8 mouse cellular contexts compared by ENCODE assay signal in genomic region chr7:30279951-30280669, GRCm38 (mm10). TPM values are rescaled to one million over a fixed set of nuclear protein-coding genes. Genes with fewer than 3 reads are reported as not detected.
DNase-seq lines count a peak whose midpoint lies in the region; ATAC-seq and TF ChIP-seq lines count a peak whose summit lies in the region.

Thap8 (plus strand) TSS chr7:30280094.
Wdr62 (minus strand) TSS chr7:30280419.

- peak within 1 kb of the TSS; percentile 79 for H3K4me3 ChIP-seq in heart, embryonic 12.5 days
- H3K4me3 ChIP-seq in kidney, postnatal 0 days (replicated peaks; ENCODE audit: low read depth, low read length), result peak within 1 kb of the TSS; percentile 87
- H3K4me3 ChIP-seq in liver, embryonic 11.5 days (ENCODE audit: low read depth, low read length), result peak within 1 kb of the TSS; percentile 87
- H3K4me3 ChIP-seq in stomach, embryonic 14.5 days (ENCODE audit: low read depth, low read length), result peak within 1 kb of the TSS; percentile 78

- peak; percentile 95 for DNase-seq in CD4-positive helper T cell, adult 2 months (ENCODE audit: low read depth, low spot score)
- DNase-seq in brain, embryonic 18.5 days (ENCODE audit: low read depth, low spot score), result peak; percentile 91
- peak; percentile 98 for DNase-seq in kidney, postnatal 0 days (ENCODE audit: low spot score)
- peak; percentile 90 for DNase-seq in liver, embryonic 11.5 days (ENCODE audit: low spot score)
- DNase-seq in naive thymus-derived CD4-positive, alpha-beta T cell, adult 2 months (ENCODE audit: low read depth), result peak; percentile 96

- H3K36me3 ChIP-seq in heart, embryonic 12.5 days, result no peaks in the 10 kb centered on the region
- H3K36me3 ChIP-seq in kidney, postnatal 0 days (ENCODE audit: insufficient read depth, low read length), result no peaks in the 10 kb centered on the region
- 0 out of 2 replicates have a peak, but pooled peaks cover under 1% of the 10 kb centered on the region for H3K36me3 ChIP-seq in liver, embryonic 11.5 days (ENCODE audit: control insufficient read depth, insufficient read depth, low read length)
- H3K36me3 ChIP-seq in stomach, embryonic 14.5 days (ENCODE audit: control insufficient read depth, insufficient read depth, low read length), result no peaks in the 10 kb centered on the region

- H3K4me2 ChIP-seq in heart, embryonic 12.5 days, result peak within 1 kb of the TSS; percentile 84
- H3K4me2 ChIP-seq in kidney, postnatal 0 days (ENCODE audit: low read length), result peak within 1 kb of the TSS; percentile 92
- H3K4me2 ChIP-seq in liver, embryonic 11.5 days, result peak within 1 kb of the TSS; percentile 99
- peak within 1 kb of the TSS; percentile 85 for H3K4me2 ChIP-seq in stomach, embryonic 14.5 days (replicated peaks; ENCODE audit: low read depth, low read length)

- TF ChIP-seq CTCF in kidney, postnatal 0 days (IDR thresholded peaks at IDR 0.05; ENCODE audit: low read depth), result no peak

- peak within 1 kb of the TSS; percentile 98 for H3K27ac ChIP-seq in heart, embryonic 12.5 days (ENCODE audit: poor library complexity, severe bottlenecking)
- peak within 1 kb of the TSS; percentile 91 for H3K27ac ChIP-seq in kidney, postnatal 0 days
- H3K27ac ChIP-seq in liver, embryonic 11.5 days (ENCODE audit: low read depth, low read length), result peak within 1 kb of the TSS; percentile 98
- H3K27ac ChIP-seq in stomach, embryonic 14.5 days (ENCODE audit: low read length), result peak within 1 kb of the TSS; percentile 96

- peak; percentile 92 for ATAC-seq in erythroid progenitor cell, adult 5-6 weeks (replicated peaks; ENCODE audit: low FRiP score, poor library complexity, severe bottlenecking)
- ATAC-seq in heart, embryonic 12.5 days (ENCODE audit: insufficient number of reproducible peaks, low FRiP score), result peak; percentile 96
- peak; percentile 94 for ATAC-seq in kidney, postnatal 0 days (replicated peaks; ENCODE audit: low FRiP score, low read depth)
- peak; percentile 95 for ATAC-seq in liver, embryonic 11.5 days (replicated peaks; ENCODE audit: low FRiP score)
- peak; percentile 95 for ATAC-seq in stomach, embryonic 14.5 days (ENCODE audit: insufficient number of reproducible peaks, insufficient read depth, low FRiP score, low read depth)

- peaks cover 12% of the 10 kb centered on the region for H3K4me1 ChIP-seq in heart, embryonic 12.5 days (replicated peaks)
- H3K4me1 ChIP-seq in kidney, postnatal 0 days (replicated peaks; ENCODE audit: insufficient read depth, low read length), result no peaks in the 10 kb centered on the region
- peaks cover 11% of the 10 kb centered on the region for H3K4me1 ChIP-seq in liver, embryonic 11.5 days (replicated peaks; ENCODE audit: control insufficient read depth, insufficient read depth, low read length)
- H3K4me1 ChIP-seq in stomach, embryonic 14.5 days (ENCODE audit: control insufficient read depth, insufficient read depth, low read length), result peaks cover 3% of the 10 kb centered on the region; the same call in 1 of the 2 replicates

- WGBS in heart, embryonic 12.5 days, result under 1% methylated on average over 49 of the region's 49 CpGs
- WGBS in kidney, postnatal 0 days, result under 1% methylated on average over 49 of the region's 49 CpGs
- WGBS in liver, embryonic 11.5 days, result under 1% methylated on average over 48 of the region's 49 CpGs
- under 1% methylated on average over 49 of the region's 49 CpGs for WGBS in stomach, embryonic 14.5 days

- no peaks in the 10 kb centered on the region for H3K9me3 ChIP-seq in heart, embryonic 12.5 days (replicated peaks)
- H3K9me3 ChIP-seq in kidney, postnatal 0 days (replicated peaks; ENCODE audit: low read length), result no peaks in the 10 kb centered on the region
- no peaks in the 10 kb centered on the region for H3K9me3 ChIP-seq in liver, embryonic 11.5 days (ENCODE audit: control insufficient read depth, low read length)
- H3K9me3 ChIP-seq in stomach, embryonic 14.5 days (ENCODE audit: control insufficient read depth, low read depth, low read length), result no peaks in the 10 kb centered on the region

- peak within 1 kb of the TSS; percentile 80 for H3K9ac ChIP-seq in heart, embryonic 12.5 days
- peak within 1 kb of the TSS; percentile 65 for H3K9ac ChIP-seq in kidney, postnatal 0 days (ENCODE audit: low read depth, low read length)
- H3K9ac ChIP-seq in liver, embryonic 11.5 days (ENCODE audit: low read depth, low read length), result peak within 1 kb of the TSS; percentile 88
- peak within 1 kb of the TSS; percentile 46; the same call in 1 of the 2 replicates for H3K9ac ChIP-seq in stomach, embryonic 14.5 days (replicated peaks; ENCODE audit: low read depth, low read length)

- no peaks in the 10 kb centered on the region for H3K27me3 ChIP-seq in heart, embryonic 12.5 days (replicated peaks)
- H3K27me3 ChIP-seq in kidney, postnatal 0 days (ENCODE audit: insufficient read depth, low read length), result no peaks in the 10 kb centered on the region
- H3K27me3 ChIP-seq in liver, embryonic 11.5 days (replicated peaks; ENCODE audit: control insufficient read depth, insufficient read depth, low read length), result no peaks in the 10 kb centered on the region
- H3K27me3 ChIP-seq in stomach, embryonic 14.5 days (ENCODE audit: control insufficient read depth, insufficient read depth, low read length), result no peaks in the 10 kb centered on the region

RNA-seq across cellular contexts. Expression of gene Thap8, which starts in this region (rescaled TPM):
- not detected in 2 replicates for total RNA-seq in erythroid progenitor cell, adult 5-6 weeks (2015; ENCODE audit: low replicate concordance)
- total RNA-seq in erythroid progenitor cell, adult 5-6 weeks (2017; ENCODE audit: low replicate concordance), result not detected in 2 replicates
- polyA plus RNA-seq in heart, embryonic 12.5 days (2016; fragmentation: Nextera tagmentation; extraction: Ambion mirVana), result 0.27 and 0.32 TPM in 2 replicates
- 0.11 and 0.27 TPM in 2 replicates for polyA plus RNA-seq in kidney, postnatal 0 days (2015; fragmentation: Nextera tagmentation; extraction: Ambion mirVana)
- not detected in 2 replicates for polyA plus RNA-seq in liver, embryonic 11.5 days (2014; fragmentation: Nextera tagmentation; extraction: Ambion mirVana)
- 0.25 and 0.34 TPM in 2 replicates for polyA plus RNA-seq in stomach, embryonic 14.5 days (2014; fragmentation: Nextera tagmentation; extraction: Ambion mirVana)

RNA-seq across cellular contexts. Expression of gene Wdr62, which starts in this region (rescaled TPM):
- 42.8 and 71.4 TPM in 2 replicates for total RNA-seq in erythroid progenitor cell, adult 5-6 weeks (2015; ENCODE audit: low replicate concordance)
- total RNA-seq in erythroid progenitor cell, adult 5-6 weeks (2017; ENCODE audit: low replicate concordance), result 26.2 and 31.1 TPM in 2 replicates
- 9.3 and 9.9 TPM in 2 replicates for polyA plus RNA-seq in heart, embryonic 12.5 days (2016; fragmentation: Nextera tagmentation; extraction: Ambion mirVana)
- polyA plus RNA-seq in kidney, postnatal 0 days (2015; fragmentation: Nextera tagmentation; extraction: Ambion mirVana), result 2.7 and 3.4 TPM in 2 replicates
- polyA plus RNA-seq in liver, embryonic 11.5 days (2014; fragmentation: Nextera tagmentation; extraction: Ambion mirVana), result 15.3 and 16.0 TPM in 2 replicates
- polyA plus RNA-seq in stomach, embryonic 14.5 days (2014; fragmentation: Nextera tagmentation; extraction: Ambion mirVana), result 7.9 and 9.8 TPM in 2 replicates

Comparison
In these comparisons a context has a peak if more than half of its experiments do, and no peak if none do; other contexts are left out.
1. Peak in every context shown above with its lines: DNase-seq, ATAC-seq, H3K4me3 ChIP-seq and H3K27ac ChIP-seq.